Mouse (Mus musculus) retina, postnatal 1 day (tissue): ENCODE results near the gene Gm20425.

Source experiments
- DNase-seq: peaks from one replicate; pipeline ENCODE4 v3.0.0-alpha.2; 2012

Gm20425 gene

DNA sequence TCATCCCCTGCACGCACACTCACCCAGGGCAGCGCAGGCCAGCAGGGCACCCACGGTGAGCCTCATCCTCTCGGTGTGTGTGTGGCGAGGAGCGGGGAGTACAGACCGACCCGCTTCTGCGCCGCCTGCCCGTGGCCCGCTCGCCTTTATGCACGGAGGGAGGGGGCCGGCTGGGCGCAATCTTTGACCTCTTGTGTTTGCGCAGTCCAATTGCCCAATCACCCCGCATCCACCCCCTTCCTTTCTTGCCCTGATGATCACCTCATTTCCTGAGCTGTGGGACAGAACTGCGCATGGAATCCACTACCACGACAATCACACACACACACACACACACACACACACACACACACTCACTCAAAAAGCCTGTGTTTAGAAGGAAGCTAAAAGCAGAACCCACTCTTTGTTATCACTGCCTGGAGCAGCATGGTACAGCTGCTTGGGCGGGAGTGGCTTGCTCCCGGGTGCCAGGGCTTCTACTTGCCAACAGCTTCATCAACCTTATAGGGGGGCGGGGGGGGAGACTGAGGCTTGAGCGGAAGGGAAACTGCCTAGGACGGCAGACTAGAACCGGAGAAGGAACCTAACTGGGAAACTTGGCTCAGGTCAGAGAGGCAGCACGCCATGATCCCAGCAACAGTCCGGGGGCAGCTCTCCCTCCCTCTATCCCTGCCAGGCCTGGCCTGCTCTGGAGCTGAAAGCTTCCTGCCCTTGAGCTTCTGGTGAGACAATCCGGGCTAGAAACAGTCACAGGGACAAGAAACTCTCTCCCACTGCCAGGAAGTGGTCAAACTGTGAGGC lies at the start of gene Gm20425, which contains the start of gene Trf:
Gene Gm20425 (minus strand): TSS at position 157 of the 801 bp plus-strand sequence.
Gene Trf (minus strand): TSS at position 294 of the 801 bp plus-strand sequence.
- peak; percentile 55 for DNase-seq

DNA sequence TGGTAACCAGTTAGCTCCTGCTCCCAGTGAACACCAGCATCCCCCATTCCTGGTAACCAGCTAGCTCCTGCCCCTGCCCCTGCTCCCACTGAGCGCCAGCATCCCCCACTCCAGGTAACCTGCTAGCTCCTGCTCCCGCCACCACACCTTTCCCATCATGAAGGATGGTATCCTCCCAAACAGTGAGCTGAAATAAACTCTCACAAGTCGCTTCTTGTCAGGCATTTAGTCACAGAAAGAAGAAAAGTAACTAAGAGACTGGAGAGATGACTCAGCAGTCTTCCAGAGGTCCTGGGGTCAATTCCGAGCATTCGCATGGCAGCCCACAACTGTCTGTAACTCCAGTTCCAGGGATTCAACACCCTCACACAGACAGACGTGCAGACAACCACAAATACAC lies 46.8 kb upstream of the Gm20425 start:
- DNase-seq, result no peak

DNA sequence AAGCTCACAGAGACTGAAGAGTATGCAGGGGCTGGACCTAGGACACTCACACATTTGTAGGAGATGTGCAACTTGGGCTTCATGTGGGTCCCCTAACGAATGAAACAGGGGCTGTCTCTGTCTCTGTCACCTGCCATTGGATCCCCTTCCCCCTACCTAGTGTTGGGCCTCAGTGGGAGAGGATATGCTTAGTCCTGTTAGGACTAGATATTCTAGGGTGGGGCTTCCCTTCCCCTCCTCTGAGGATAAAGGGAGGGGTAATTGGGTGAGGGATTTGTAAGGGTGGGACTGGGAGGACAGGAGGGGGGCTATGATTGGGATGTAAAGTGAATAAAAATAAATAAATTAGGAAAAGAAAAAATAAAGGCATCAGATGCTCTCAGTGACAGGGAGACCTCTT lies 45.6 kb upstream of the Gm20425 start:
- DNase-seq, result no peak

GRCm38 (mm10) chr9:103274819-103275218 lies 44.7 kb upstream of the Gm20425 start:
- no peak for DNase-seq

DNA sequence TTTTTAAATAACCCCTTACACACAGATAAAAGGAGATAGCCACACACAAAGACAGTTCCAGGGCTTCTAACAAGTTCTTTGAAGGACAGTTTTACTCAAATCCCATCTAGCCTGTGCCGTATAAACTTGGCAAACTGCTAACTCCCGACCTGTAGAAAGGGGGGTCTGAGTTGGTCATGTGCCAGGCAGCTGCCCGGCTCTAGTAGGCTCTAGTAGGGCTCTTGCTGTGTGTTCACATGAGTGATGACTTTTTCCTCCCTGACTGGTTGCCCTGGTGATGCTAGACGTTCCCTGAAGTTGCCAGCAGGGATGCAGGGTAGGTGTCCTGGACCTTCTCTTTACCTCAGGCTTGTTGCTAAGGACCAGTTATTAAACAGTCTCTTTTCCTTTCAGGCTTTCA lies 41.0 kb upstream of the Gm20425 start:
- peak; percentile 4 for DNase-seq

DNA sequence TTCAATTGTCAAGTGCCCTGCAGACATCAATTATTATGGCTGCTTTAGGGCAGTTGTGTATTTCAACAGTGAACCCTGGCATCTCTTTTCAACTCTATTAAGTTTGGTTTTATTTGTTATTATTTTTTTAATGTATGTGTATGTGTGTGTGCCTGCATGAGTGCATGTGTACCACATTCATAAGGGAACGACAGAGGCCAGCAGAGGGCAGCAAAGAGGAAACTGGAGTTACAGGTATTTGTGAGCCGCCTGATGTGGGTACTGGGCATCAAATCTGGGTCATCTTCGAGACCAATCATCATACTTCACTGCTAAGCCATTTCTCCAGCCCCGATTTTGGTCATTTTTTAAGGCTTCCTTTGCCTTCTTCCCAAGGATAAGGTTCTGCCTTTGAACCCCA lies 35.7 kb upstream of the Gm20425 start:
- no peak for DNase-seq

DNA sequence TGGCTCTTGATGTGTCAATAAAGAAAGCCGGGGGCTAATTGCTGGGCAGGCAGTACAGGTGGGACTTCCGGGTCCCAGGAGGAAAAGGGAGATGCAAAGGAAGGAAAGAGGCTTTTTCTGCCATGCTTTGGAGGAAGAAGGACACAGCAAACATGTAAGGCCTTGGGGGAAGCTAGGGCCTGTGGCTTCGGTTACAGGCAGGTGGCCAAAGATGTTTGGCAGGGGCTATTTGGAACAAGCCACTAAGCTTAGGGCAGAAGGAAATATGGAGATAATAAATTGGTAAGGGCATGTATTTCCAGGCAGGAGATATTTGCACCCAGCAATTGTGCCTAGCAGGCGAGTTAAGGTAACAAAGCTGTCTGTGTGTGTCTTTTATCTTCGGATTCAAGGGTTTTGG lies 22.8 kb upstream of the Gm20425 start:
- DNase-seq, result no peak

DNA sequence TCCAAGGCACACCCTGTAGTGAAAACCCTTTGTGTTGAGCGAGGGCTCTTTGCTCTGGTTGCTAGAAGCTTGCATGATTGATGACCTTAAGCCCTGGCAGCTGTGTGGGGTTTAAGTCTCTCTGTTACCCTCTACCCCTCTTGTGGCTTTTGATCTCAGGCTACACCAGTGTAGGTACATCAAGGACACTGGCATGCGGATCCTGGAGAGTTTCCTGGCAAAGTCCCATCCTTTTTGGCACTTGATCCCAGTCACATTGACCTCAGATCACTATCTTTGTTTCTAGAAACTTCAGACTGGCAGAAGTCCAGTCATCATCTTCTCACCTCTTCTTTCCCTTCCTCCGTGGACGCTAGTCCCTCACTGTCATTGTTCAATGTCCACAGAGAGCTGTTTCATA lies 18.5 kb upstream of the Gm20425 start:
- DNase-seq, result no peak

GRCm38 (mm10) chr9:103246526-103247168 lies 16.5 kb upstream of the Gm20425 start:
- no peak for DNase-seq

GRCm38 (mm10) chr9:103243640-103244039 lies 13.5 kb upstream of the Gm20425 start:
- no peak for DNase-seq

GRCm38 (mm10) chr9:103241206-103241605 lies 11.1 kb upstream of the Gm20425 start:
- no peak for DNase-seq

GRCm38 (mm10) chr9:103239471-103239870 lies 9.4 kb upstream of the Gm20425 start:
- DNase-seq, result no peak

- DNase-seq, result peak; percentile 75
Measured at GRCm38 (mm10) chr9:103234565-103235165, 4.6 kb upstream of the Gm20425 start.

GRCm38 (mm10) chr9:103234059-103234458 lies 4.0 kb upstream of the Gm20425 start:
- DNase-seq, result peak; percentile 13

DNA sequence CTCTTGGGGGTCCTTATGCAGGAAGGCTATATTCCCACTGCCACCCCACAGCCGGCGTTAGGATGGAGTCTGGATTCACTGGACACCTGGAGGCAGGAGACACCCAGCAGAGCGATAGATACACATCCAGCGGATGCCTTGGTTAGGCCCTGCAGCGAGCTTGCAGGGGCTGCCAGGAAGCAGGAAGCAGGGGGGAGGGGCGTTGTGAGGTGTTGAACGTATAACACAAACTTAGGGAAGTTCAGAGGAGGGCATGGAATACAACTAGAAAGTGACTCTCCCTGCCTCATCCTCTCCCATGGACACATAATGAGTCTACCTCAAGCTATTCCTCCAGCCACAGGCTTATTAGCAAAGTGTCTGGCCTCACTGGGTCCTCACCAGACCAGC lies 2.9 kb upstream of the Gm20425 start:
- no peak for DNase-seq

DNA sequence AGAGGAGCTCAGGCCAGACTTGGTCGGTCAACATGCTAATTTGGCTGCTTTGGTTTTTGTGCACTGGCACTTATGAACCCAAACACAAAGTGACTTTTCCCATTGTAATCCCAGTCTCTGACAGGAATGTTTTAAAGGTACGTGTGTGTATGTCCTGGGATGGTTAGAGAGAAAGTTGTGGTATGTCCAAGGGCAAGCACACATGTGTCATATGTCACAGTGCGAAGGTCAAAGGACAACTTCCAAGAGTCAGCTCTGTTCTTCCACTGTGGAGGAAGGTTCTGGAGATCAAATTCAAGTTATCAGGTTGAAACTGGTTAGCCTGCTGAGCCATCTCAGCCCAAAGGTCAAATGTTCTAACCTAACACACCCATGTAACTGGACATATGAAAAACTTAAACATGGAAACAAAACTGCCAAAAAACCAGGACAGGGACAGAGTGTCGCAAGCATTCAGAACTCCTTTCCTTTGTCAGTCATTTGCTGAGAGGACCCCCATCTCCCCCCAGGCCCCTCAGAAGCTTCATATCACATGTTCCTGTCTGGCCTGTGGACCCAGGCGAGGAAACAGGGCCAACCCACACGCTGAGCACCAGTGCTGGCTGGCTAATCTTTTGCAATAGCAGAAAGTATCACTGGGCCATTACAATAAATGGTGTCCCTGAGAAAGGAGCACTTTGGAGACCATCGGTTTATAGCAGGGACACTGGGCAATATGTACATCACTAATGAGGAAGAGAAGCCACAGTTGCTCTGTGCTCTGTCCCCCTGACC lies 2.3 kb upstream of the Gm20425 start:
- no peak for DNase-seq

- no peak for DNase-seq
Measured at GRCm38 (mm10) chr9:103229037-103229867, 855 bp downstream of the Gm20425 start.

DNA sequence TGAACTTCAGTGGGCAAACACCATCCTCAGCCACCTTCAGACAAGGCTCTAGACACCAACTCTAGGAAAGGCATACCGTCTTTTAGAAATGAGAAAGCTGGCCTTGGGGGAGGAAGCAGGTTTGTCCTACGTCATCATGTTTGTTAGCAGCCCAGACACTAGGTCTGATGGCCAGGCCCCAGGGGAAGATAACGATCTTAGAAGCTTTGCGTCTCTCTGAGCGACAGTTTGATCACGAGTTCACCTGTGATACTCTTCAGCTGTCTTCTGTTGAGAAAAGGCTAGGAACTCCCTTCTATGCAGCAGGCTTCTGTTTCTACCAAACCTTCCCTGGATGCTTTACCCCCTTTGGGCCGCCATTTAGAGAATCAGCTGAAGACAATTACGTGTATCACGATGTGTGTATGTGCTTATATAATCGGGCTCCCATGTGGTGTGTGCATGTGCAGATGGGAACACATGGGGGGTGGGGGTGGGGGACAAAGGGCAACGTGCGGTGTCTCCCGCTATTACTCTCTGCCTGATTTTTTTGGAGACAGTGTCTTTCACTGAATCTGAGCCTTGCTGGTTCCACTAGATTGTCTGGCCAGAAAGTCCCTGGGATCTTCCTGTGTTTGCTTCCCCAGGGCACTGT lies 1.6 kb downstream of the Gm20425 start:
- peak; percentile 16 for DNase-seq

- DNase-seq, result no peak
Measured at GRCm38 (mm10) chr9:103227760-103228159, 2.3 kb downstream of the Gm20425 start.

DNA sequence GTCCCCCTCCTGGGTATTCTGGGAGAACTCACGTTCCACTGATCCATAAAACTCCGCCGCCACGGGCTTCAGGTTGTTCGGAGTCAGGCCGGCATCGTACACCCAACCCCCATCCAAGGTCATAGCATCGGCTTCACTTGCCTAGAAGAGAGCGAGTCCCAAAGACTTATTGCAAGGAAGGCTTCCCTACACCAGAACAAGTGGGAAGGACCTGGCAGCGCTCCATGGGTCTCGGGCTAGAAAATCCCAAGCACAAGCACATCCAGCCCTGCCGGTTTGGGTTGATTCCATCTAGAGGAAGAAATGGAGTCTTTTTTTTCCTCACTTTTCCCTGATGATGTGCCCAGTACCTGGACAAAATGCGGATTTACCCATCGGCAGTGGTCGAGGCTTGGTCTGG lies 3.3 kb downstream of the Gm20425 start:
- DNase-seq, result no peak

- peak; percentile 42 for DNase-seq
Measured at GRCm38 (mm10) chr9:103225464-103225863, 4.6 kb downstream of the Gm20425 start.

DNA sequence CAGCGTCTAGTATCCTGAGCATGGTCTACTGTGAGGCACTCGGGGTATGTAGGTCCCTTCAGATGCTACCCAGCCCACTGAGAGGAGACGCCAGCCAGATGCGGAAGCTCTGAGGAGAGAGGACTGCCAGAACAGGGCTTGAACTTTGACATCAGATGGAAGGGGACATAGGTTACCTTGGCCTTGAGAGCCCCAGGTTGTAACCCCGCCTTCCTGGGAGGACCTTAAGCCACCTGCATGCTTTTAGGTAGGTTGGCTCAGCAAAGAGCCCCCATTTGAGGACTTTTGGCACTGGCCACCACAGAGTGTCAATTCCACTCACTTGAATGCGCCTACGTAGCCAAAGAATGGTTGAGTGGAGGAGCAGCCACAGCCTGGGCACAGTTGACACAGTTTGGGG lies 5.4 kb downstream of the Gm20425 start:
- DNase-seq, result no peak
